Mouse (Mus musculus) liver, postnatal 0 days (tissue): ENCODE data around the gene Tmem104. TPM values are rescaled to one million over a fixed set of nuclear protein-coding genes. Genes with fewer than 3 reads are reported as not detected.

Source experiments
- ATAC-seq: fragments of 200-750 bp; cut with Nextera tagmentation; 2 replicates; pipeline ENCODE4 v1.8.0; 2017; ENCODE audit warnings: mild to moderate bottlenecking, moderate library complexity
- DNase-seq: peaks from one replicate; pipeline ENCODE4 v3.0.0-alpha.2; 2016
- H3K27ac ChIP-seq: fragments of 300-500 bp; sonication (generic); 2 replicates; pipeline ENCODE4 v1.5.1; 2014; ENCODE audit warnings: antibody characterized with exemption, moderate library complexity, mild to moderate bottlenecking, low read depth
- H3K27me3 ChIP-seq: fragments of 300-500 bp; sonication (generic); 2 replicates; pipeline ENCODE4 v1.6.1; 2014; ENCODE audit warnings: low read length, control low read depth, mixed read lengths; ENCODE audit not compliant: insufficient read depth
- H3K36me3 ChIP-seq: fragments of 300-500 bp; sonication (generic); replicated peaks from 2 replicates; pipeline ENCODE4 v1.6.1; 2014; ENCODE audit warnings: mild to moderate bottlenecking, control low read depth, low read length, moderate library complexity, mixed read lengths; ENCODE audit not compliant: insufficient read depth
- H3K4me1 ChIP-seq: fragments of 300-500 bp; sonication (generic); 2 replicates; pipeline ENCODE4 v1.6.1; 2014; ENCODE audit warnings: antibody characterized with exemption, mild to moderate bottlenecking, control low read depth; ENCODE audit not compliant: insufficient read depth
- H3K4me2 ChIP-seq: fragments of 300-500 bp; sonication (generic); 2 replicates; pipeline ENCODE4 v1.6.1; 2014; ENCODE audit warnings: low read depth, mild to moderate bottlenecking, low read length, moderate library complexity, mixed read lengths
- H3K4me3 ChIP-seq: fragments of 300-500 bp; sonication (generic); 2 replicates; pipeline ENCODE4 v1.5.1; 2014; ENCODE audit warnings: low read depth, low read length
- H3K9ac ChIP-seq: fragments of 300-500 bp; sonication (generic); replicated peaks from 2 replicates; pipeline ENCODE4 v1.6.1; 2014; ENCODE audit warnings: mild to moderate bottlenecking, moderate library complexity
- H3K9me3 ChIP-seq: fragments of 300-500 bp; sonication (generic); 2 replicates; pipeline ENCODE4 v1.6.1; 2016; ENCODE audit warnings: mild to moderate bottlenecking, control low read depth, low read length, mixed read lengths
- CTCF ChIP-seq: sonication (generic); IDR thresholded peaks from 2 replicates; pipeline ENCODE4 v1.5.1; 2016; ENCODE audit warnings: antibody characterized with exemption, low read depth
- EP300 ChIP-seq: IDR thresholded peaks from 2 replicates; pipeline ENCODE4 v1.6.1; 2016; ENCODE audit warnings: antibody characterized with exemption, low read depth, mild to moderate bottlenecking
- WGBS: fragments of 180-500 bp; shearing (Covaris S2); extraction: QIAGEN DNeasy Blood & Tissue Kit; methylation state at CpG from one replicate; pipeline ENCODE4 v1.1.7; 2014; ENCODE audit not compliant: insufficient replicate concordance; 5-methylcytosine and 5-hydroxymethylcytosine counted together
- polyA plus RNA-seq: library from polyadenylated mRNA; unstranded; fragments of >200 nt; fragmentation: Nextera tagmentation; extraction: Ambion mirVana; gene quantifications from 2 replicates; pipeline ENCODE4 v1.2.1, GENCODE M21; 2015

Gene Tmem104
- polyA plus RNA-seq, 1 experiment from 2014 or later: 7.1 TPM

GRCm38 (mm10) chr11:115244840-115245239, 57.6 kb downstream of the Tmem104 start:
- H3K9ac ChIP-seq: no peak overlapping the region
- peaks cover 27% of the 10 kb centered on the region for H3K27me3 ChIP-seq
- H3K36me3 ChIP-seq: peaks cover 8% of the 10 kb centered on the region; the same call in 1 of the 2 replicates
- no peak overlapping the region for H3K4me3 ChIP-seq
- H3K4me2 ChIP-seq: no peak overlapping the region
- TF ChIP-seq EP300: no peak
- TF ChIP-seq CTCF: no peak
- 77% methylated on average over 8 of the region's 8 CpGs for WGBS
- H3K9me3 ChIP-seq: no peaks in the 10 kb centered on the region
- DNase-seq (peak; percentile 63), ATAC-seq (peak; percentile 87)
- H3K27ac ChIP-seq: peak overlapping the region; percentile 72
- H3K4me1 ChIP-seq: peaks cover 17% of the 10 kb centered on the region

- H3K4me3 ChIP-seq: no peak overlapping the region
- no peak for TF ChIP-seq CTCF
- TF ChIP-seq EP300: no peak
- no peaks in the 10 kb centered on the region for H3K9me3 ChIP-seq
- H3K9ac ChIP-seq: no peak overlapping the region
- peaks cover 42% of the 10 kb centered on the region for H3K27me3 ChIP-seq
- no peak overlapping the region for H3K4me2 ChIP-seq
- peaks cover 8% of the 10 kb centered on the region; the same call in 1 of the 2 replicates for H3K36me3 ChIP-seq
- DNase-seq: no peak
- no peak overlapping the region for H3K27ac ChIP-seq
- ATAC-seq: no peak
- WGBS: 63% methylated on average over 8 of the region's 8 CpGs
- H3K4me1 ChIP-seq: peaks cover 21% of the 10 kb centered on the region
Observed at GRCm38 (mm10) chr11:115246386-115246785, 59.1 kb downstream of the Tmem104 start.

GRCm38 (mm10) chr11:115247240-115247639, 60.0 kb downstream of the Tmem104 start:
- TF ChIP-seq EP300: no peak
- TF ChIP-seq CTCF: no peak
- Histone ChIP-seq H3K4me2 (no peak overlapping the region), H3K9ac (no peak overlapping the region), H3K27ac (no peak overlapping the region), H3K27me3 (peaks cover 48% of the 10 kb centered on the region), H3K4me1 (peaks cover 21% of the 10 kb centered on the region), H3K4me3 (no peak overlapping the region), H3K9me3 (no peaks in the 10 kb centered on the region), H3K36me3 (peaks cover 8% of the 10 kb centered on the region; the same call in 1 of the 2 replicates)
- no peak for ATAC-seq
- WGBS: 30% methylated on average over 3 of the region's 3 CpGs
- DNase-seq: no peak

- no peak overlapping the region for H3K27ac ChIP-seq
- WGBS: 58% methylated on average over 6 of the region's 6 CpGs
Observed at GRCm38 (mm10) chr11:115247945-115248344, 60.7 kb downstream of the Tmem104 start.

GRCm38 (mm10) chr11:115249721-115250404, 62.6 kb downstream of the Tmem104 start:
- Histone ChIP-seq H3K4me3 (peak overlapping the region; percentile 37), H3K36me3 (no peaks in the 10 kb centered on the region), H3K27me3 (peaks cover 48% of the 10 kb centered on the region), H3K9me3 (no peaks in the 10 kb centered on the region), H3K4me2 (peak overlapping the region; percentile 57), H3K9ac (no peak overlapping the region), H3K27ac (no peak overlapping the region), H3K4me1 (peaks cover 12% of the 10 kb centered on the region; the same call in 1 of the 2 replicates)
- no peak for DNase-seq
- TF ChIP-seq EP300 (no peak), CTCF (peak; percentile 43; the same call in 1 of the 2 replicates)
- 4% methylated on average over 57 of the region's 63 CpGs for WGBS
- ATAC-seq: peak; percentile 13; the same call in 1 of the 2 replicates

More at GRCm38 (mm10) chr11:115247945-115248344, 60.7 kb downstream of the Tmem104 start:
- Histone ChIP-seq H3K4me1 (peaks cover 21% of the 10 kb centered on the region), H3K9me3 (no peaks in the 10 kb centered on the region), H3K9ac (no peak overlapping the region), H3K36me3 (peaks cover 8% of the 10 kb centered on the region; the same call in 1 of the 2 replicates), H3K4me3 (no peak overlapping the region), H3K27me3 (peaks cover 48% of the 10 kb centered on the region), H3K4me2 (no peak overlapping the region)
- DNase-seq (no peak), ATAC-seq (no peak)
- no peak for TF ChIP-seq EP300
- TF ChIP-seq CTCF: no peak

GRCm38 (mm10) chr11:115250405-115251090, 63.3 kb downstream of the Tmem104 start:
- 0 out of 2 replicates have a peak, but pooled peaks have one; percentile 5 for ATAC-seq
- 6% methylated on average over 34 of the region's 36 CpGs for WGBS
- Histone ChIP-seq H3K27ac (no peak overlapping the region), H3K4me3 (peak overlapping the region; percentile 37), H3K27me3 (peaks cover 48% of the 10 kb centered on the region), H3K36me3 (no peaks in the 10 kb centered on the region), H3K9ac (no peak overlapping the region), H3K9me3 (no peaks in the 10 kb centered on the region), H3K4me1 (0 out of 2 replicates have a peak, but pooled peaks cover 7% of the 10 kb centered on the region), H3K4me2 (peak overlapping the region; percentile 57)
- TF ChIP-seq CTCF: no peak
- TF ChIP-seq EP300: no peak
- DNase-seq: no peak
